Mouse (Mus musculus): ENCODE data around the gene Tbc1d17.

DNA sequence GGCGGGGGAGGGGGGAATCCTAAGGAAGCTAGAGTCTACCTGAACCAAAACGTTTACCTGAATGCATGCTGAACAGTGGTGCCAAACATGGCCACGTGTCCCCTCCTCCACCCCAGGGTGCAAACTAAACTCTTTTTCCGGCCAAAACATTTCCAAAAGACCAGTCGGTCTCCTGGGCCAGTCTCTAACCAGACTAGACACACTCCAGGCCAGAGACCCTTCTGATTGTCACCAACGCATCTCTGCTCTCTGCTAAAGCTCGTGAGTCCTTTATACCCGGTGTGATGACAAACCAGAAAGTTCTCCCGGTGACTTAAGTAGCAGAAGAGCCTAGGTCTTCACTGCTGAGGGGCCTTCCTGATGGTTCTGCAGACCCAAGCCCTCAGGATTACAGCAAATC, 18.9 kb upstream of the Tbc1d17 start:
- TF ChIP-seq POLR2A (IDR thresholded peaks at IDR 0.05; ENCODE audit: extremely low read depth, insufficient read depth, low read length) (no peak), CTCF (IDR thresholded peaks at IDR 0.05; ENCODE audit: low read depth, low read length) (no peak)

All from liver, adult 2 months (tissue).